Mouse (Mus musculus) effector memory CD4-positive, alpha-beta T cell, adult 7 months (primary cell): ENCODE measurements around the gene Ngdn. TPM values are rescaled to one million over a fixed set of nuclear protein-coding genes. Genes with fewer than 3 reads are reported as not detected.

ENCODE experiments used
- polyA plus RNA-seq: library from polyadenylated mRNA; unstranded; fragments of 100-300 nt; shearing (Covaris generic); gene quantifications from one replicate; pipeline ENCODE4 v1.2.1, GENCODE M21; 2017

Gene Ngdn
- 124 TPM for polyA plus RNA-seq

DNA sequence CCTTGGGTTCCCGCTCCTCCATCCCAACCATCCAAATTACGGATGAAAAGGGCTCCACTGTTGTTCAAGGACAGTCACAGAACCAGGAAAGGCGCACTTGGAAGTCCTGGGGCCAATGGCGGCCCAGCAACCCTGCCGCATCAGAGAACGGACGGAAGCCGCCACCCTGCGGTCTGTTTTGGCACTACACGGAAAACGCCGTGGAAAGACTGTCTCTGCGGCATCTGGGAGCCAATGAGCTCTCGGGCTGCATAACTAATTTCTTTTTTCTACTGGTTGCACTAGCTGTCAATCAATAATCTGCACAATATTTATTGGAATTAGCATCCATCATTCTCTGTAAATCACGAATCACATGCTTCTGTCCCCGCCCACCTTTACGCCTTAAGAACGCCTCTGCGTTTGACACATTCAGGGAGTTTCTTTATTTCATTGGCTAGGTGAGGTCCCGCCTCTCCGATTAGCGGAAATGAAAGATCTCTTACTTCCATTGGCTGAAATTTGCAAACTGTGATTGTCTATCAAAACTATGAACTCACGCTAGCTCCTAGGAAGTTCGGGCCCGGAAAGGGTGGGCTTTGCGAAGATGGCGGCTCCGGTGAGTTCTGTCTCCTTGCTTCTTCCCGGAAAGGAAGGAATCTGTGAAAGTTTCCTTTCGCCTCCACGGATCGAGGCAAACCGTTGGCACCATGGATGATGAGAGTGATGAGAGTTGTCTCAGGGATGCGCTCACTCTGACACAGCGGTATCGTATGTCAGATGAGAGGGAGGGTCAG is at the start of gene Ngdn:
Gene Ngdn (plus strand): TSS at position 464 of the 776 bp plus-strand sequence.

DNA sequence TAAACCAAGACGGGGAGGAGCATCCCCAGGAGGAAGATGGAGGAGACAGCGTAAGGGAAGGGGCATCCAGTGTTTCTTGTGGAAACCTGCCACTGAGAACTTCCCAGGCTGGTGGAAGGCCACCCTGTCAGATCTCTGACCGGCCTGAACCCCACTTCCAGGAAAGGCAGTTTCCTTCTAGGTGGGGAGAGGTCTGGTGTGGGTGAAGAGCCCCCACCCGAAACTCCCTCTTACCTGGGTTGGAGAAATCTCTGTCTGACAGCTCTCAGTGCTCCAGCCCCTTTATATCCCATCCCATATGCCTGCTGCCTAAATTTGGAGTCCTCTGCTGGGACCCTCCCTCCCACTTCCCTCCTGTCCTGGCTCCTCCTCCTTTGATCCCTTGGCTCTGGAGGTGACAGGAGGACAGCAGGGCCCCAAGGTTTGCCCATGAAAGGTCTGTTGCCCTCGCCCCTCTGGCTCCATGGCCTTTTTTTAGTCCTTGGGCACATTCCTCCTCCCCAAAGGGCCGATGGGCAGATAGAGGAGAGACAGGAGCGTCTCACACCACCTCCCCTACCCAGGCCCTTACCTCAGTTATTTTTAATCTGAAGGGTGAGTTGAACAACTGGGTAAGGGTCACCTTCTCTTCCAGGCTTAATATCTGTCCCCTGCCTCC is 48.8 kb upstream of the Ngdn start, which contains the start of gene Myh6:
Gene Myh6 (minus strand): TSS at position 608 of the 658 bp plus-strand sequence.

GRCm38 (mm10) chr14:54976633-54977032 is 38.6 kb upstream of the Ngdn start, which contains the start of gene Gm17428:
Gm17428 (plus strand) TSS chr14:54976933.

DNA sequence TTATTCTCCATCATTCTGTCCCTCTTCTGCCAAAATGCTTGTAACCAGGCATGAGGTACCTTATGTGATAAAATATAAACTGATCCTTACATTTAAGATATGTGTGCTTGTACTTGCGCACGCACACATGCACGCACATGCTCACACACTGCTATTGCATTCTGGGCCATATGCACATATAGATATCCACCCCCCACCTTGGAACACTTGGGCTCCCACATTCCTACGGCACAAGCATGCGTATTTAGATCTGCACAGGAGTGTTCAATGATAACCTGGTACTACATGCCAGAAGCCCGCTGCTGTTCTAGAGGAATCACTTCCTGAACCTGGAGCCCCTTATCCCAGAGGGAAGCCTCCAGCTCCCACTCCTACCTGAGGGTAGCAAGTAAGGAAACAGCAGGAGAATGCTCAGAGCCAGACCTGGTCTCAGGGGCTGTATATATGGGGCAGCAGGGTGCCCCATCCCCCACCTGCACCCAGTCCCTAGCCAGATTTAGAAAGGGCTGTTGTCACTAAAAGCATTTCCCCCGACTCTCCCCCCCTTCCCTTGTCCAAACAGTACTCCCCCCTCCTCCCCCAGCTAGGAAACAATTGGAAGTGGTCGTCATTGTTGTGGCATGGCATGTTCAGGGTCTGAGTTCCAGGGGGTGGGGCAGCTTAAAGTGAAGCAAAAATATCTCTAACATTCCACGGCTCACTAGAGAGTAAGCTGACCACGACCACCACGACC is 21.0 kb upstream of the Ngdn start, which contains the start of gene Myh7:
Gene Myh7 (minus strand): TSS at position 491 of the 733 bp plus-strand sequence.

Other genes with a start within 250 kb of the Ngdn start
- gene Slc7a8, start 233.5 kb upstream of the Ngdn start, polyA plus RNA-seq: 0.09 TPM
- gene Rnf212b, start 201.3 kb upstream of the Ngdn start, polyA plus RNA-seq: not detected
- gene Homez, start 144.5 kb upstream of the Ngdn start, polyA plus RNA-seq: 5.7 TPM
- gene Ppp1r3e, start 137.9 kb upstream of the Ngdn start, polyA plus RNA-seq: 1.5 TPM
- gene Bcl2l2, start 132.1 kb upstream of the Ngdn start, polyA plus RNA-seq: not detected
- not detected for gene Gm20521, start 132.0 kb upstream of the Ngdn start, polyA plus RNA-seq
- 162 TPM for gene Pabpn1, start 123.0 kb upstream of the Ngdn start, polyA plus RNA-seq
- gene Slc22a17, start 102.3 kb upstream of the Ngdn start, polyA plus RNA-seq: 1.5 TPM
- 0.26 TPM for gene Efs, start 89.3 kb upstream of the Ngdn start, polyA plus RNA-seq
- 0.37 TPM for gene Il25, start 82.8 kb upstream of the Ngdn start, polyA plus RNA-seq
- gene Cmtm5, start 79.2 kb upstream of the Ngdn start, polyA plus RNA-seq: 1.5 TPM
- 0.06 TPM for gene Myh6, start 48.5 kb upstream of the Ngdn start, polyA plus RNA-seq
- not detected for gene Gm17428, start 38.5 kb upstream of the Ngdn start, polyA plus RNA-seq
- gene Myh7, start 20.8 kb upstream of the Ngdn start, polyA plus RNA-seq: not detected
- gene Zfhx2, start 76.9 kb downstream of the Ngdn start, polyA plus RNA-seq: 14.4 TPM
- gene Thtpa, start 79.3 kb downstream of the Ngdn start, polyA plus RNA-seq: 19.3 TPM
- gene Ap1g2, start 91.1 kb downstream of the Ngdn start, polyA plus RNA-seq: 170 TPM
- gene Jph4, start 101.5 kb downstream of the Ngdn start, polyA plus RNA-seq: 0.16 TPM
- not detected for gene Dhrs2, start 206.6 kb downstream of the Ngdn start, polyA plus RNA-seq